Mouse (Mus musculus) liver, embryonic 11.5 days (tissue): Measurements from ENCODE around the gene Sell. TPM values are rescaled to one million over a fixed set of nuclear protein-coding genes. Genes with fewer than 3 reads are reported as not detected.

Source experiments
- ATAC-seq: fragments of 200-750 bp; cut with Nextera tagmentation; replicated peaks from 2 replicates; pipeline ENCODE4 v1.8.0; 2017; ENCODE audit warnings: moderate number of reproducible peaks, mild to moderate bottlenecking, moderate TSS enrichment, moderate library complexity; ENCODE audit not compliant: low FRiP score
- DNase-seq: peaks from one replicate; pipeline ENCODE4 v3.0.0-alpha.2; 2017; ENCODE audit warnings: low spot score
- H3K27ac ChIP-seq: fragments of 300-500 bp; sonication (generic); 2 replicates; pipeline ENCODE4 v1.5.1; 2014; ENCODE audit warnings: mild to moderate bottlenecking, low read depth, low read length, control low read depth
- H3K27me3 ChIP-seq: fragments of 300-500 bp; sonication (generic); replicated peaks from 2 replicates; pipeline ENCODE4 v1.6.1; 2014; ENCODE audit warnings: low read length, mixed read lengths; ENCODE audit not compliant: control insufficient read depth, insufficient read depth
- H3K36me3 ChIP-seq: fragments of 300-500 bp; sonication (generic); 2 replicates; pipeline ENCODE4 v1.6.1; 2014; ENCODE audit warnings: mild to moderate bottlenecking, low read length, moderate library complexity, mixed read lengths; ENCODE audit not compliant: control insufficient read depth, insufficient read depth
- H3K4me1 ChIP-seq: fragments of 300-500 bp; sonication (generic); replicated peaks from 2 replicates; pipeline ENCODE4 v1.6.1; 2014; ENCODE audit warnings: low read length, mixed read lengths; ENCODE audit not compliant: control insufficient read depth, insufficient read depth
- H3K4me2 ChIP-seq: fragments of 300-500 bp; sonication (generic); 2 replicates; pipeline ENCODE4 v1.6.1; 2014; ENCODE audit warnings: mild to moderate bottlenecking, control low read depth, moderate library complexity
- H3K4me3 ChIP-seq: fragments of 300-500 bp; sonication (generic); 2 replicates; pipeline ENCODE4 v1.5.1; 2014; ENCODE audit warnings: low read depth, low read length, control low read depth
- H3K9ac ChIP-seq: fragments of 300-500 bp; sonication (generic); 2 replicates; pipeline ENCODE4 v1.6.1; 2014; ENCODE audit warnings: low read depth, low read length, control low read depth
- H3K9me3 ChIP-seq: fragments of 300-500 bp; sonication (generic); 2 replicates; pipeline ENCODE4 v1.6.1; 2016; ENCODE audit warnings: low read length, inconsistent platforms, mixed read lengths; ENCODE audit not compliant: control insufficient read depth
- WGBS: fragments of 180-500 bp; shearing (Covaris S2); extraction: QIAGEN DNeasy Blood & Tissue Kit; methylation state at CpG from one replicate; pipeline ENCODE4 v1.1.7; 2014; 5-methylcytosine and 5-hydroxymethylcytosine counted together
- polyA plus RNA-seq: library from polyadenylated mRNA; unstranded; fragments of >200 nt; fragmentation: Nextera tagmentation; extraction: Ambion mirVana; gene quantifications from 2 replicates; pipeline ENCODE4 v1.2.1, GENCODE M21; 2014

Gene Sell
- polyA plus RNA-seq, 1 experiment from 2014 or later = 1.5 TPM

DNA sequence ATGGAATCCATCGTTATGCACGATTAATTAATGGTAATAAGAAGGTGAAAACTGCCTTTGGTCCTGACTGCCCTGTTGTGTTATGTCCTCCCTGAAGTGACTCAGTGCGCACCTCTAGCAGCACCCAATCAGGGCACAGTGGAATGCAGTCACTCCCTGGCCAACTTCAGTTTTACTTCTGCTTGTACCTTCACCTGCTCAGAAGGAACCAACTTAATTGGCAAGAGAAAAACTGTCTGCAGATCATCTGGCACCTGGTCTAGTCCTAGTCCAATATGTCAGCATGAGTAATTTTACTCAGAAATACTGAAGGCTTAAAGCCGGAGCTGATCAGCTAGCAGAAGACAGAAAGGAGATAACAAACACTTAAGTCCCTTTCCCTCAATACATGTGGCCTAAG lies 8.7 kb downstream of the Sell start:
- Histone ChIP-seq H3K27ac (no peak overlapping the region), H3K4me1 (no peaks in the 10 kb centered on the region), H3K9me3 (no peaks in the 10 kb centered on the region), H3K4me2 (no peak overlapping the region), H3K36me3 (no peaks in the 10 kb centered on the region), H3K27me3 (no peaks in the 10 kb centered on the region), H3K9ac (no peak overlapping the region), H3K4me3 (no peak overlapping the region)
- ATAC-seq (no peak), DNase-seq (no peak)
- WGBS = 75% methylated on average over 4 of the region's 4 CpGs

DNA sequence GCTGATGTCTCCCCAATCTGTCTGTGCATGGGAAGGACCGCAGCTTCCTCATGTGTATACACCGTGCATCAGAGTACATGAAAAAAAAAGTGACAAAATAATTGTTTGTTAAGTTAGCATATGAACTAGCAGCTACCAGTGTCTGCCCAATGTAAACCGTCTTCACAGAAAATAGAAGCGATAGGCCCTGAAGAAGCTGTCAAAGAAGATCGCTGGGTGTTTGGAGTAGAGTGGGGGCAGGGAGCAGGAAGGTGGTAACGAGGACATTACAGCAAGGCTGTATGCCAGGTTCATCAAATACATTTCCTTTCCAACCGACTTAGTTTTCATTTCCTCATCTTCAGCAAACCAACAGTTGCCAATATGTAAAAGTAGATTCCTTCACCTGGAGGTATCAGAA lies 9.3 kb downstream of the Sell start:
- Histone ChIP-seq H3K4me3 (no peak overlapping the region), H3K36me3 (no peaks in the 10 kb centered on the region), H3K4me2 (no peak overlapping the region), H3K4me1 (no peaks in the 10 kb centered on the region), H3K9ac (no peak overlapping the region), H3K27me3 (no peaks in the 10 kb centered on the region), H3K9me3 (no peaks in the 10 kb centered on the region), H3K27ac (no peak overlapping the region)
- WGBS = 66% methylated on average over 7 of the region's 7 CpGs
- DNase-seq = no peak
- no peak for ATAC-seq

GRCm38 (mm10) chr1:164072001-164072400 lies 10.2 kb downstream of the Sell start:
- Histone ChIP-seq H3K27ac (no peak overlapping the region), H3K9me3 (no peaks in the 10 kb centered on the region), H3K4me3 (no peak overlapping the region), H3K27me3 (no peaks in the 10 kb centered on the region), H3K9ac (no peak overlapping the region), H3K4me2 (no peak overlapping the region), H3K4me1 (no peaks in the 10 kb centered on the region), H3K36me3 (no peaks in the 10 kb centered on the region)
- ATAC-seq (no peak), DNase-seq (no peak)
- WGBS = 93% methylated on average over 4 of the region's 4 CpGs

- Histone ChIP-seq H3K4me2 (no peak overlapping the region), H3K27me3 (no peaks in the 10 kb centered on the region), H3K4me3 (no peak overlapping the region), H3K27ac (no peak overlapping the region), H3K9ac (no peak overlapping the region), H3K4me1 (no peaks in the 10 kb centered on the region), H3K9me3 (no peaks in the 10 kb centered on the region), H3K36me3 (no peaks in the 10 kb centered on the region)
- WGBS = 70% methylated on average over 9 of the region's 9 CpGs
- ATAC-seq (no peak), DNase-seq (no peak)
Measured at GRCm38 (mm10) chr1:164073091-164073490, 11.3 kb downstream of the Sell start.

- Histone ChIP-seq H3K4me3 (no peak overlapping the region), H3K27ac (no peak overlapping the region), H3K36me3 (no peaks in the 10 kb centered on the region), H3K4me1 (no peaks in the 10 kb centered on the region), H3K27me3 (no peaks in the 10 kb centered on the region), H3K9ac (no peak overlapping the region), H3K4me2 (no peak overlapping the region), H3K9me3 (no peaks in the 10 kb centered on the region)
- DNase-seq (no peak), ATAC-seq (no peak)
- WGBS = 38% methylated on average over 7 of the region's 7 CpGs
Measured at GRCm38 (mm10) chr1:164073803-164074202, 12.0 kb downstream of the Sell start.

DNA sequence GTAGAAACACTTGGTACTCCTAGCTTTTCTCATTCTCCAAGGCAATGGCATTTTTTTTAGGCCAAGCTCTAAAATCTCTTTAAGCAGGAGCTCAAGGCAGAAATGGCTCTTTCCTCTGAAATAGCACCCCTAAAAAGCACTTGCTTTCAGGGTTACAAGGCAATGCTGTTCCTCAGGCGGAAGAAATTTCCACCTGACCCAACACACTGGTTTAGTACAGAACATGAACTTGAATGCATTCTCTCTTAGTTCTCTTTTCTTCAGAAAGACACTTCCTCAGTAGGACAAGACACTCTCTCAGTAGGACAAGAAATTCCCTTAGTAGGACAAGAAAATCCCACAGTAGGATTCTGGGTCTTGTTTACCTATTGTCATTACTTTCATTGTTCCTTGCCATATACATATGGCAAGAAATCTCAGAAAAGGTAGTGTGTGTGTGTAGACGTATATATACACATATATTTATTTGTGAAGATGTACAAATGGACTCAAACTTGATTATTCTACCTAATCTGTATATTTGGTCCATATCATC lies 12.9 kb downstream of the Sell start:
- Histone ChIP-seq H3K4me1 (no peaks in the 10 kb centered on the region), H3K9me3 (no peaks in the 10 kb centered on the region), H3K36me3 (no peaks in the 10 kb centered on the region), H3K4me3 (no peak overlapping the region), H3K9ac (no peak overlapping the region), H3K27me3 (no peaks in the 10 kb centered on the region), H3K27ac (no peak overlapping the region), H3K4me2 (no peak overlapping the region)
- no peak for ATAC-seq
- 79% methylated on average over 2 of the region's 2 CpGs for WGBS
- DNase-seq = no peak

- Histone ChIP-seq H3K36me3 (no peaks in the 10 kb centered on the region), H3K4me3 (no peak overlapping the region), H3K4me1 (no peaks in the 10 kb centered on the region), H3K4me2 (no peak overlapping the region), H3K9ac (no peak overlapping the region), H3K27me3 (no peaks in the 10 kb centered on the region; the same call in 1 of the 2 replicates), H3K9me3 (no peaks in the 10 kb centered on the region), H3K27ac (no peak overlapping the region)
- DNase-seq (no peak), ATAC-seq (no peak)
- 89% methylated on average over 1 of the region's 1 CpGs for WGBS
Measured at GRCm38 (mm10) chr1:164075416-164075815, 13.6 kb downstream of the Sell start.

GRCm38 (mm10) chr1:164076441-164076840 lies 14.7 kb downstream of the Sell start:
- H3K4me2 ChIP-seq = no peak overlapping the region
- H3K9me3 ChIP-seq = no peaks in the 10 kb centered on the region
- no peak overlapping the region for H3K4me3 ChIP-seq
- ATAC-seq = no peak
- H3K4me1 ChIP-seq = no peaks in the 10 kb centered on the region
- H3K9ac ChIP-seq = no peak overlapping the region
- WGBS = 67% methylated on average over 1 of the region's 1 CpGs
- no peaks in the 10 kb centered on the region; the same call in 1 of the 2 replicates for H3K27me3 ChIP-seq
- H3K27ac ChIP-seq = no peak overlapping the region
- DNase-seq = no peak
- no peaks in the 10 kb centered on the region for H3K36me3 ChIP-seq

- Histone ChIP-seq H3K27me3 (no peaks in the 10 kb centered on the region; the same call in 1 of the 2 replicates), H3K4me2 (no peak overlapping the region), H3K4me1 (no peaks in the 10 kb centered on the region), H3K4me3 (no peak overlapping the region), H3K36me3 (no peaks in the 10 kb centered on the region), H3K9me3 (no peaks in the 10 kb centered on the region), H3K27ac (no peak overlapping the region), H3K9ac (no peak overlapping the region)
- 59% methylated on average over 3 of the region's 3 CpGs for WGBS
- DNase-seq = no peak
- no peak for ATAC-seq
Measured at GRCm38 (mm10) chr1:164077031-164077430, 15.2 kb downstream of the Sell start.
